Mouse (Mus musculus) myocyte (in vitro differentiated cells): Measurements from ENCODE around the gene Dnah7a.
"Not testable (repeated sequence)": the region's sequence is repeated elsewhere in the genome, so short reads cannot be mapped to it uniquely, and the experiment has no call there.

Experiments used
- MAX ChIP-seq: IDR thresholded peaks from one replicate; pipeline ENCODE4 v1.6.1; 2011; ENCODE audit warnings: low read depth, mild to moderate bottlenecking, control low read depth
- MYOG ChIP-seq, 3 experiments: IDR thresholded peaks; one replicate each; pipeline ENCODE4 v1.6.1; 2011; ENCODE audit warnings: control low read depth in 2 of 3, low read depth in 2 of 3, mild to moderate bottlenecking in 2 of 3; ENCODE audit not compliant: insufficient read length in 2 of 3, control insufficient read depth in 1 of 3, insufficient read depth in 1 of 3
- POLR2A ChIP-seq: IDR thresholded peaks from one replicate; pipeline ENCODE4 v1.6.1; 2011; ENCODE audit warnings: low read depth, mild to moderate bottlenecking, control low read depth, moderate library complexity; ENCODE audit not compliant: insufficient read length
- POLR2AphosphoS2 ChIP-seq: IDR thresholded peaks from one replicate; pipeline ENCODE4 v1.6.1; 2011; ENCODE audit warnings: low read depth, control low read depth; ENCODE audit not compliant: insufficient read length
- REST ChIP-seq: IDR thresholded peaks from one replicate; pipeline ENCODE4 v1.6.1; 2011; ENCODE audit warnings: mild to moderate bottlenecking, control low read depth, moderate library complexity; ENCODE audit not compliant: insufficient read depth, insufficient read length
- SRF ChIP-seq: IDR thresholded peaks from one replicate; pipeline ENCODE4 v1.6.1; 2011; ENCODE audit warnings: low read depth; ENCODE audit not compliant: control insufficient read depth, insufficient read length

- not testable (repeated sequence) for TF ChIP-seq POLR2A; SRF; MAX; POLR2AphosphoS2; MYOG (IDR thresholded peaks at IDR 0.05; ENCODE audit: control insufficient read depth in 1 of 3, insufficient read depth in 1 of 3, insufficient read length in 2 of 3, low read depth in 2 of 3); REST
Measured at GRCm38 (mm10) chr1:53632040-53632439, 74.5 kb downstream of the Dnah7a start.
